Mouse (Mus musculus) limb, embryonic 15.5 days (tissue): ENCODE data around the gene Spout1. TPM values are rescaled to one million over a fixed set of nuclear protein-coding genes. Genes with fewer than 3 reads are reported as not detected.
"Not testable (repeated sequence)": the region's sequence is repeated elsewhere in the genome, so short reads cannot be mapped to it uniquely, and the experiment has no call there.

Experiments used
- ATAC-seq: fragments of 200-750 bp; cut with Nextera tagmentation; 2 replicates; pipeline ENCODE4 v1.8.0; 2017; ENCODE audit warnings: low read depth, moderate TSS enrichment; ENCODE audit not compliant: insufficient number of reproducible peaks, low FRiP score, low TSS enrichment
- H3K27ac ChIP-seq: fragments of 300-500 bp; sonication (generic); 2 replicates; pipeline ENCODE4 v1.5.1; 2015; ENCODE audit warnings: moderate library complexity, mild to moderate bottlenecking, inconsistent platforms
- H3K27me3 ChIP-seq: fragments of 300-500 bp; sonication (generic); 2 replicates; pipeline ENCODE4 v1.6.1; 2015; ENCODE audit warnings: inconsistent platforms
- H3K36me3 ChIP-seq: fragments of 300-500 bp; sonication (generic); 2 replicates; pipeline ENCODE4 v1.6.1; 2015; ENCODE audit warnings: inconsistent platforms
- H3K4me1 ChIP-seq: fragments of 300-500 bp; sonication (generic); 2 replicates; pipeline ENCODE4 v1.6.1; 2015; ENCODE audit warnings: inconsistent platforms
- H3K4me2 ChIP-seq: fragments of 300-500 bp; sonication (generic); 2 replicates; pipeline ENCODE4 v1.6.1; 2015; ENCODE audit warnings: mild to moderate bottlenecking, inconsistent platforms
- H3K4me3 ChIP-seq: fragments of 300-500 bp; sonication (generic); 2 replicates; pipeline ENCODE4 v1.5.1; 2015; ENCODE audit warnings: mild to moderate bottlenecking, inconsistent platforms
- H3K9ac ChIP-seq: fragments of 300-500 bp; sonication (generic); 2 replicates; pipeline ENCODE4 v1.6.1; 2015; ENCODE audit warnings: inconsistent platforms
- H3K9me3 ChIP-seq: fragments of 300-500 bp; sonication (generic); 2 replicates; pipeline ENCODE4 v1.6.1; 2016; ENCODE audit warnings: inconsistent platforms
- WGBS: fragments of 180-500 bp; shearing (Covaris S2); methylation state at CpG from one replicate; pipeline ENCODE4 v1.1.7; 2015; 5-methylcytosine and 5-hydroxymethylcytosine counted together
- polyA plus RNA-seq: library from polyadenylated mRNA; unstranded; fragments of >200 nt; fragmentation: Nextera tagmentation; extraction: Ambion mirVana; gene quantifications from 2 replicates; pipeline ENCODE4 v1.2.1, GENCODE M21; 2015

Gene Spout1
- polyA plus RNA-seq, 1 experiment from 2014 or later: 75.0 TPM

DNA sequence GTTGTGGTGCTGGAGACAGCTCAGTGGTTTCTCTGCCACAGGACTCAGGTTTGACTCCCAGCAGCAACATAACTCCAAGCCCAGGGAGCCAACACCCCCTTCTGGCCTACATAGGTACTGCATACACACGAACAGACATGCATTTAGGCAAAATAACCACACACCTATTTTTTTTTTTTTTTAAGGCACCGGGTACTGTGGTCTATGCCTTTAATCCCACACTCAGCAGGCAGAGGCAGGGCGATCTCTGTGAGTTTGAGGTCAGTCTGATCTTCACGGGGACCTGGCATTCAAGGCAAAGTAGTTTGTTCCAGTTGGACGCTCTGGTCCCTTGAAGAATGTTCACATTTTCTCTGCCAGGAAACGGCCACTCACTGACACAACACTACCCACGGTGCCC, 25.2 kb upstream of the Spout1 start:
- Histone ChIP-seq H3K27me3 (no peaks in the 10 kb centered on the region), H3K4me1 (peaks cover 15% of the 10 kb centered on the region), H3K36me3 (no peaks in the 10 kb centered on the region), H3K9ac (no peak overlapping the region), H3K4me2 (no peak overlapping the region), H3K4me3 (no peak overlapping the region), H3K9me3 (no peaks in the 10 kb centered on the region), H3K27ac (no peak overlapping the region)
- no peak for ATAC-seq
- 80% methylated on average over 7 of the region's 7 CpGs for WGBS

- H3K27me3 ChIP-seq: no peaks in the 10 kb centered on the region
Observed at GRCm38 (mm10) chr2:30200388-30200925, 22.2 kb upstream of the Spout1 start.

GRCm38 (mm10) chr2:30199984-30200383, 21.7 kb upstream of the Spout1 start:
- 44% methylated on average over 1 of the region's 1 CpGs for whole genome bisulfite sequencing

More at GRCm38 (mm10) chr2:30200388-30200925, 22.2 kb upstream of the Spout1 start:
- Histone ChIP-seq H3K9ac (no peak overlapping the region), H3K4me3 (no peak overlapping the region), H3K27ac (no peak overlapping the region), H3K36me3 (no peaks in the 10 kb centered on the region), H3K4me2 (no peak overlapping the region), H3K9me3 (no peaks in the 10 kb centered on the region), H3K4me1 (peaks cover 6% of the 10 kb centered on the region)
- WGBS: 80% methylated on average over 5 of the region's 5 CpGs
- ATAC-seq: no peak

DNA sequence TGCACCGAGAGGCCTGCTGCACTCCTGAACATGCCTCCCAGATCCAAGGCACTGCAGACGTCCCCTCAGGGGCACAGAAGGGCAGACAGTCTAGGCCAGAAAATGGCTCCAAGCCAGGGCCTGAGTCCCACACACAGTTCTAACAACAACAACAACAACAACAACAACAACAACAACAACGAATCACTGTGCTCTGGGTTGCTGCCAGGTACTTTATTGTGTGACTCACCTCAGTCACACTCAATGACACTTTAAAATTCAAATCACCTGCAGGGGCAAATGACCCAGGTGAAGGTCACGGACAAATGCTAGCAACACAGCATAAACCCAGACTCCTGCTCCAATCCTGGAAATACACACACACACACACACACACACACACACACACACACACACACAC, 19.8 kb upstream of the Spout1 start:
- no peak overlapping the region for H3K4me3 ChIP-seq
- no peak for ATAC-seq
- H3K9me3 ChIP-seq: no peaks in the 10 kb centered on the region
- no peak overlapping the region for H3K9ac ChIP-seq
- no peak overlapping the region for H3K4me2 ChIP-seq
- no peaks in the 10 kb centered on the region for H3K27me3 ChIP-seq
- H3K36me3 ChIP-seq: no peaks in the 10 kb centered on the region
- 58% methylated on average over 4 of the region's 4 CpGs for whole genome bisulfite sequencing
- H3K4me1 ChIP-seq: no peaks in the 10 kb centered on the region
- no peak overlapping the region for H3K27ac ChIP-seq

More at GRCm38 (mm10) chr2:30199984-30200383, 21.7 kb upstream of the Spout1 start:
- Histone ChIP-seq H3K9ac (no peak overlapping the region), H3K4me3 (no peak overlapping the region), H3K4me2 (no peak overlapping the region), H3K36me3 (no peaks in the 10 kb centered on the region), H3K27me3 (no peaks in the 10 kb centered on the region), H3K9me3 (no peaks in the 10 kb centered on the region), H3K4me1 (peaks cover 6% of the 10 kb centered on the region), H3K27ac (no peak overlapping the region)
- ATAC-seq: no peak

DNA sequence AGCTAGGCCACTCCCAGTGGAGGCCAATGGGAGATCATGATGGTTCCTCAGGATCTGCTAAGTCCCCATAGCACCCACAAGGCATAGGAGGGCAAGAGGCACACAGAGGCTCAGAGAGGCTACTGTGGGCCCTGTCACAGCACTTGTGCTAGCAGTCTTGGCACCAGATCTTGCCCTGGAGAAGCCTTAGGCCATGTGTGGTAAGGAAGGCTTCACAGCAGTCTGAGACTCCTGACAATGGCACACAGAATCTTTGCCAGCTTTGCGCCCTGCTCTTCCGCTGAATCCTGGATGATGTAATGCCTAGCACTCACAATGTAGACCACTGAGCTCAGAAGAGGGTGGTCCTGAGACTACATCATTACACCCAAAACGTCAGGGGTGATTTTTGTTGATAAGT, 16.4 kb upstream of the Spout1 start:
- Histone ChIP-seq H3K4me1 (no peaks in the 10 kb centered on the region), H3K9me3 (no peaks in the 10 kb centered on the region), H3K4me2 (no peak overlapping the region), H3K27me3 (no peaks in the 10 kb centered on the region), H3K36me3 (peaks cover 7% of the 10 kb centered on the region), H3K27ac (no peak overlapping the region), H3K9ac (no peak overlapping the region), H3K4me3 (no peak overlapping the region)
- ATAC-seq: no peak
- 79% methylated on average over 3 of the region's 3 CpGs for WGBS

DNA sequence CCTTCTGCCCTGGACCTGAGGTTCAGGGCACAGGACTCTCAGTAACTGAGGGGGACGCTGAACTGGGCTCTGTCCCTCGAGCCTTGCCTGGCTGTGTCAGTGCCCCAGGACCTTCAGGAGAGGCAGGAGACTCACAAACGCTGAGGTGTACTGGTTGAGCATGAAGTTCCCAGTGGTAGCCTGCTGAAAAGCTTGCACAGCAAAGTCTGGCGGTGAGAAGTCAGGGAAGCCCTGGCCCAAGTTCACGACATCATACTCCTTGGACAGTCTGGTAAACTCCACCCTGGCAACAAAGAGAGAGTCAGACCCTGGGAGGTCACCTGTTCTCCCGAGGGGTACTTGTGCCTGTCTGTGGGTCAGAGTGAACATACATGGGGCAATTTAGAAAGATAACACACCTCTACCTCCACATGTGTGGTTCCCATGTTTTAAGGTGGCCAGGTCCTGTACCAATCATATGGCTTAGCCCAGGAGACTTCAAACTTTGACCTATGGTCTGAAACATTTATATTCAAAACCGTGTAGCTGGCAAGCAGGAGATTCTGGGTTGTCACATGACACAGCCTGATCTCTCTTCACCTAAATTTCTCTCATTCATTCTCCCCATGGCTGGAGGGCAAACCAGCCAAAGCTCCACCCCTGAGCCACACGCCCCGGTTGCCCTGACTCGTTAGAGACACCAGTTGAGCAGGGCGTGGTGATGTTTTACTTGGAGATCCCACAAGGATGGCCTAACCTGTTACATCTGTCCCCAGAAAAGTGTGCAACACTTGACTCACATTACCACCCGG, 13.7 kb upstream of the Spout1 start:
- H3K4me2 ChIP-seq: no peak overlapping the region
- no peak for ATAC-seq
- no peak overlapping the region for H3K4me3 ChIP-seq
- H3K27me3 ChIP-seq: no peaks in the 10 kb centered on the region
- peaks cover 7% of the 10 kb centered on the region for H3K36me3 ChIP-seq
- no peak overlapping the region for H3K9ac ChIP-seq
- WGBS: 78% methylated on average over 12 of the region's 12 CpGs
- no peaks in the 10 kb centered on the region for H3K4me1 ChIP-seq
- H3K9me3 ChIP-seq: no peaks in the 10 kb centered on the region
- no peak overlapping the region for H3K27ac ChIP-seq

- Histone ChIP-seq H3K9me3 (no peaks in the 10 kb centered on the region), H3K4me3 (no peak overlapping the region), H3K27me3 (no peaks in the 10 kb centered on the region), H3K4me2 (no peak overlapping the region), H3K27ac (no peak overlapping the region), H3K9ac (no peak overlapping the region), H3K36me3 (peaks cover 16% of the 10 kb centered on the region), H3K4me1 (no peaks in the 10 kb centered on the region)
- 87% methylated on average over 3 of the region's 3 CpGs for WGBS
- ATAC-seq: no peak
Observed at GRCm38 (mm10) chr2:30185681-30186080, 7.4 kb upstream of the Spout1 start.

DNA sequence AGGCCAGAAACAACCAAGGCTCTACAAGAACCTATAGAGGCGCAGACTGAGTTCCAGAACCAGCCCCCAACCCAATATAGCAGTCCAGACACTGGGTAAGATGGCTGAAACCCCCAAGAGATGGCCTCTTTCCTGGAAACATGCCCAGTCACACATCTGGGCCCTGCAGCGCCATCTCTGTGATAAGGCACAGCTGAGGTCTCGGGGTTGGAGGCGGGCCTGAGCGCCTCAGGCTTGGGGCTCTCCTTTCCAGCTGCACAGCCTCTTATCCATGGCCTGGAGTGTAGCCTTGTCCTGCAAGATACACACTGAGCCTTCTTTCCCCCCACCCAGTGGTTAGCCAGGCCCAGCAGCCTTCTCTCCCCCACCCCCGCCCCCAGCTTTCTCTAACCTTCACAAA, 7.0 kb upstream of the Spout1 start:
- WGBS: 89% methylated on average over 6 of the region's 6 CpGs
- Histone ChIP-seq H3K4me1 (no peaks in the 10 kb centered on the region), H3K27me3 (no peaks in the 10 kb centered on the region), H3K9me3 (no peaks in the 10 kb centered on the region), H3K4me2 (no peak overlapping the region), H3K9ac (no peak overlapping the region), H3K27ac (no peak overlapping the region), H3K4me3 (no peak overlapping the region), H3K36me3 (peaks cover 16% of the 10 kb centered on the region)
- no peak for ATAC-seq

- WGBS: 70% methylated on average over 3 of the region's 3 CpGs
- Histone ChIP-seq H3K4me1 (no peaks in the 10 kb centered on the region), H3K4me3 (no peak overlapping the region), H3K9ac (no peak overlapping the region), H3K27ac (no peak overlapping the region), H3K36me3 (peaks cover 13% of the 10 kb centered on the region), H3K9me3 (no peaks in the 10 kb centered on the region), H3K4me2 (no peak overlapping the region), H3K27me3 (no peaks in the 10 kb centered on the region)
- ATAC-seq: no peak
Observed at GRCm38 (mm10) chr2:30183721-30184120, 5.5 kb upstream of the Spout1 start.

DNA sequence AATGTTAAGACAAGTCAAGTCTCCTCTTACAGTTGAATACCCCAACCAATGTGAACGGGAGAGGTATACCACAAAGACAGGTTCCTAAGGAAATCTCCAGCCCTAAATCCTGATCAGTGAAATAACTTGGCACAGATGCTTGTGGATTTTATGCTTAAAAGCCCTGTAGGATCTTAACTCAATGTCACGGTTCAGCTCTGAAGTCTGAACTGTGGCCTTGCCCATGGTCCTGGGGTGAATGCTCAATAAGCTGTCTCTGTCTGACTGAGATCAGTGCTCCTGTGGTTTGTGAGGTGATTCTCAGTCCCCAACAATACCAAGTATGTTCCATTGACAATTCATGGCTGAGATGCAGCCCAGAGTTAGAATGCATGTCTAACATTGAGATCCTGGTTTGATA, 4.2 kb upstream of the Spout1 start:
- no peak overlapping the region for H3K9ac ChIP-seq
- no peak overlapping the region for H3K4me2 ChIP-seq
- no peak overlapping the region for H3K4me3 ChIP-seq
- H3K4me1 ChIP-seq: peaks cover 8% of the 10 kb centered on the region
- WGBS: 79% methylated on average over 2 of the region's 2 CpGs
- H3K27me3 ChIP-seq: no peaks in the 10 kb centered on the region
- H3K27ac ChIP-seq: no peak overlapping the region
- H3K9me3 ChIP-seq: no peaks in the 10 kb centered on the region
- H3K36me3 ChIP-seq: peaks cover 13% of the 10 kb centered on the region
- no peak for ATAC-seq

- not testable (repeated sequence) for H3K27ac ChIP-seq, H3K9me3 ChIP-seq, ATAC-seq, H3K9ac ChIP-seq, H3K27me3 ChIP-seq
- H3K4me1 ChIP-seq: peaks cover 15% of the 10 kb centered on the region
- peaks cover 34% of the 10 kb centered on the region for H3K36me3 ChIP-seq
- H3K4me2 ChIP-seq: peak overlapping the region; percentile 80
- peak overlapping the region; percentile 73 for H3K4me3 ChIP-seq
- WGBS: 56% methylated on average over 7 of the region's 7 CpGs
Observed at GRCm38 (mm10) chr2:30178711-30179110, 452 bp upstream of the Spout1 start.

GRCm38 (mm10) chr2:30176561-30176960, 1.7 kb downstream of the Spout1 start:
- no peak for ATAC-seq
- peaks cover 27% of the 10 kb centered on the region for H3K4me1 ChIP-seq
- no peaks in the 10 kb centered on the region for H3K27me3 ChIP-seq
- H3K4me2 ChIP-seq: no peak overlapping the region
- H3K27ac ChIP-seq: no peak overlapping the region
- peaks cover 50% of the 10 kb centered on the region for H3K36me3 ChIP-seq
- whole genome bisulfite sequencing: 98% methylated on average over 2 of the region's 2 CpGs
- H3K4me3 ChIP-seq: no peak overlapping the region
- no peak overlapping the region for H3K9ac ChIP-seq
- H3K9me3 ChIP-seq: no peaks in the 10 kb centered on the region
